Mouse (Mus musculus) liver, postnatal 0 days (tissue): ENCODE measurements around the gene Dhdds. TPM values are rescaled to one million over a fixed set of nuclear protein-coding genes. Genes with fewer than 3 reads are reported as not detected.
"Not testable (repeated sequence)": the region's sequence is repeated elsewhere in the genome, so short reads cannot be mapped to it uniquely, and the experiment has no call there.

ENCODE experiments used
- ATAC-seq: fragments of 200-750 bp; cut with Nextera tagmentation; 2 replicates; pipeline ENCODE4 v1.8.0; 2017; ENCODE audit warnings: mild to moderate bottlenecking, moderate library complexity
- DNase-seq: peaks from one replicate; pipeline ENCODE4 v3.0.0-alpha.2; 2016
- H3K27ac ChIP-seq: fragments of 300-500 bp; sonication (generic); 2 replicates; pipeline ENCODE4 v1.5.1; 2014; ENCODE audit warnings: antibody characterized with exemption, moderate library complexity, mild to moderate bottlenecking, low read depth
- H3K27me3 ChIP-seq: fragments of 300-500 bp; sonication (generic); 2 replicates; pipeline ENCODE4 v1.6.1; 2014; ENCODE audit warnings: low read length, control low read depth, mixed read lengths; ENCODE audit not compliant: insufficient read depth
- H3K36me3 ChIP-seq: fragments of 300-500 bp; sonication (generic); replicated peaks from 2 replicates; pipeline ENCODE4 v1.6.1; 2014; ENCODE audit warnings: mild to moderate bottlenecking, control low read depth, low read length, moderate library complexity, mixed read lengths; ENCODE audit not compliant: insufficient read depth
- H3K4me1 ChIP-seq: fragments of 300-500 bp; sonication (generic); 2 replicates; pipeline ENCODE4 v1.6.1; 2014; ENCODE audit warnings: antibody characterized with exemption, mild to moderate bottlenecking, control low read depth; ENCODE audit not compliant: insufficient read depth
- H3K4me2 ChIP-seq: fragments of 300-500 bp; sonication (generic); 2 replicates; pipeline ENCODE4 v1.6.1; 2014; ENCODE audit warnings: low read depth, mild to moderate bottlenecking, low read length, moderate library complexity, mixed read lengths
- H3K4me3 ChIP-seq: fragments of 300-500 bp; sonication (generic); 2 replicates; pipeline ENCODE4 v1.5.1; 2014; ENCODE audit warnings: low read depth, low read length
- H3K9ac ChIP-seq: fragments of 300-500 bp; sonication (generic); replicated peaks from 2 replicates; pipeline ENCODE4 v1.6.1; 2014; ENCODE audit warnings: mild to moderate bottlenecking, moderate library complexity
- H3K9me3 ChIP-seq: fragments of 300-500 bp; sonication (generic); 2 replicates; pipeline ENCODE4 v1.6.1; 2016; ENCODE audit warnings: mild to moderate bottlenecking, control low read depth, low read length, mixed read lengths
- CTCF ChIP-seq: sonication (generic); IDR thresholded peaks from 2 replicates; pipeline ENCODE4 v1.5.1; 2016; ENCODE audit warnings: antibody characterized with exemption, low read depth
- EP300 ChIP-seq: IDR thresholded peaks from 2 replicates; pipeline ENCODE4 v1.6.1; 2016; ENCODE audit warnings: antibody characterized with exemption, low read depth, mild to moderate bottlenecking
- WGBS: fragments of 180-500 bp; shearing (Covaris S2); extraction: QIAGEN DNeasy Blood & Tissue Kit; methylation state at CpG from one replicate; pipeline ENCODE4 v1.1.7; 2014; ENCODE audit not compliant: insufficient replicate concordance; 5-methylcytosine and 5-hydroxymethylcytosine counted together
- polyA plus RNA-seq: library from polyadenylated mRNA; unstranded; fragments of >200 nt; fragmentation: Nextera tagmentation; extraction: Ambion mirVana; gene quantifications from 2 replicates; pipeline ENCODE4 v1.2.1, GENCODE M21; 2015

The Dhdds gene
- polyA plus RNA-seq, 1 experiment from 2014 or later, result 10.3 TPM

DNA sequence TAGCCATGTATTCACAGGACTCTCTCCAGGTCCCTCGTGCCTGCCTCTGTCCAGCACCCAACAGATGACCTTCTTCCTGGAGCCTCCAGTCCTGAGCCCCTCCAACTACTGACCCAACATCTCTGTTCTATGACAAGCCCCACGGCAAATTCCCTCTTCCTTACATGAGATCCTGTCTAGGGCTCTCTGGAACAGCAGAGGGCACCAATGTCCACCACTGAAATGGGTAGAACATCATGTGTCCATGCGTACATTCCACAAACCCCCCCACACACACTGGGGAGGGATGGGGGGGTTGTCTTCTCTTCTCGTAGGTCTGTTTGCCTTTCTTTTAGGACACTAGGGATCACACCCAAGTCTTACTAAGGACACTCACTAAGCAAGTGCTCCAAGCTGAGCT is 10.7 kb downstream of the Dhdds start:
- Histone ChIP-seq H3K4me2 (no peak overlapping the region), H3K36me3 (peaks cover 57% of the 10 kb centered on the region), H3K9me3 (no peaks in the 10 kb centered on the region), H3K4me1 (no peaks in the 10 kb centered on the region), H3K27ac (no peak overlapping the region), H3K4me3 (no peak overlapping the region), H3K9ac (no peak overlapping the region), H3K27me3 (no peaks in the 10 kb centered on the region)
- TF ChIP-seq CTCF (peak; percentile 14; the same call in 1 of the 2 replicates), EP300 (no peak)
- no peak for ATAC-seq
- 71% methylated on average over 4 of the region's 4 CpGs for WGBS
- DNase-seq, result no peak

DNA sequence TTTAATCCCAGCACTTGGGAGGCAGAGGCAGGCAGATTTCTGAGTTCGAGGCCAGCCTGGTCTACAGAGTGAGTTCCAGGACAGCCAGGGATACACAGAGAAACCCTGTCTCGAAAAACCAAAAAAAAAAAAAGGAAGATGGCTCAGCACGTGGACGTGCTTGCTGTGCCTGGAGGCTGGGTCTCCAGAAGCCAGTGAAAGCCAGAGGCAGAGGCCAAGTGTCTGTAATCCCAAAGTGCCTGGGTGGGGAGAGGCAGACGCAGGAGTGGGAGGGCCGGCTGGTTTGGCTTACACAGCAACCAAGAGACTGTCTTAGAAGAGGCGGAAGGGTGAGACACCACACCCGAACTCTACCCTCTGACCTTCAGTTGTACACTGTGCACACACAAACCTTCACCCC is 12.4 kb downstream of the Dhdds start:
- not testable (repeated sequence) for H3K4me2 ChIP-seq, H3K9me3 ChIP-seq, H3K4me3 ChIP-seq, H3K4me1 ChIP-seq, ATAC-seq, H3K9ac ChIP-seq, DNase-seq, H3K27me3 ChIP-seq, H3K27ac ChIP-seq
- peaks cover 52% of the 10 kb centered on the region for H3K36me3 ChIP-seq
- 77% methylated on average over 7 of the region's 8 CpGs for WGBS

DNA sequence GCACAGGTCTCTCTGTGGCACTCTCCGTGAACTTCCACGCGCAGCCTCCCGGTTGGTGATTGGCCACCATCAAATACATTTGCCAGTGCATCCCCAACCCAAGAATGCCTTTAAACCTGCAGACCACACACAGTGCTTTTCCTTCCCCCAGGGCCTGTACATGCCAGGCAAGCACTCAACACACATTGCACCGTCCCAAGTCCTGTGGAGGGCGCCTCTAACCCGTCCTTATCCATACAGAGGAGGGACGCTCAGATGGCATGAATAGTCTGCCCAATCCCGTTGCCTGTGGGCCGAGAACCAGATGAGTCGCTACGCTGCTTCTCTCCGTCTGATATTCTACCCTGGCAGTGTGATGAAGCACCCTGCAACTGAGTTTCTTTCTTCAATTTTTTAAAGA is 17.8 kb downstream of the Dhdds start:
- TF ChIP-seq EP300 (no peak), CTCF (no peak)
- DNase-seq, result no peak
- Histone ChIP-seq H3K36me3 (peaks cover 48% of the 10 kb centered on the region), H3K27ac (no peak overlapping the region), H3K27me3 (no peaks in the 10 kb centered on the region), H3K4me1 (no peaks in the 10 kb centered on the region), H3K4me3 (no peak overlapping the region), H3K9ac (no peak overlapping the region), H3K4me2 (no peak overlapping the region), H3K9me3 (no peaks in the 10 kb centered on the region)
- ATAC-seq, result no peak
- 94% methylated on average over 13 of the region's 13 CpGs for WGBS

DNA sequence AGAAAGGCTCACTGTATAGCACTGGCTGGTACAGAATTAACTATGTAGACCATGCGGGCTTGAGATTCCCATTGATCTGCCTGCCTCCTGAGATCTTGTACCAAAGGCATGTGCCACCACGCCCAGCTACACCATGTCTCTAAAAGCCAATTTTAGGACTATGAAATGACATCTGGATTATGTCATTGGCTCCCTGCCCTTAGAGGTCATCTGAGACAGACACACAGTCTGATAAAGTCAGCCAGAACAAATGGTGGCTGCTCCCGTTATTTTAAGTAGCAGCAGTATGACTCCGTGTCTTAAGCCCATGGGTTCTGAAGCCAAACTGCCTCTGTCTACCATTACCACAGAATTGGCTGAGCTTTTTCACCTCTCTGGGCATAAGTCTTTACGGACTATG is 20.2 kb downstream of the Dhdds start:
- WGBS, result 83% methylated on average over 5 of the region's 5 CpGs
- TF ChIP-seq CTCF (no peak), EP300 (no peak)
- ATAC-seq (no peak), DNase-seq (no peak)
- Histone ChIP-seq H3K27me3 (no peaks in the 10 kb centered on the region), H3K4me1 (no peaks in the 10 kb centered on the region), H3K9ac (no peak overlapping the region), H3K4me2 (no peak overlapping the region), H3K27ac (no peak overlapping the region), H3K4me3 (no peak overlapping the region), H3K9me3 (no peaks in the 10 kb centered on the region), H3K36me3 (peaks cover 51% of the 10 kb centered on the region)

DNA sequence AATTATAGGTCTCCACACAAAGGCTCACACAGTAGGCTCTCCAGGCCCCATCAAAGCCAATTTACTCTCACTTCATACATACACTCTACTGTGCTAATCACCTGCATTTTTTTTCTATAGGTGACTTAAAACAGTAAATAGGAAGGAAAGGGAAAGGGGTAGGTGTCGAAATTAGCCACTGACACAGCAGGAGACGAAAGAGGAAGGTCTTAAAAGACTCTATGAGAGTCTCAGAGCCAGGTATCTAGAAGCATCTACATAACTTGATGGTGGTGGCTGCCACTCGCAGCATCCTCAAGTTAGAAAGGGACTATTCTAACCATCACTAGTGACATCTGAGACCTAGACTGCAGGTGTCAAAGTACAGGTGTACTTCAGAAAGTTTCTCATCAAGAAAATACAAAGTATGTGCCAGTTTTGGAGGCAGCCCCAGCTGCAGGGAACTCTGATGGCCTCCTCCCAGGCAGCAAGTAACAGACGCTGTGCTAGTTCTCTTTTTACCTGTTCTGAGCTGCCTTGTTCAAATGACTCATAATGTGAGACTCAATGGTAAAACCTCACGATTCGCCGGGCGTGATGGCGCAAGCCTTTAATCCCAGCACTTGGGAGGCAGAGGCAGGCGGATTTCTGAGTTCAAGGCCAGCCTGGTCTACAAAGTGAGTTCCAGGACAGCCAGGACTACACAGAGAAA is 22.6 kb downstream of the Dhdds start:
- 75% methylated on average over 10 of the region's 10 CpGs for WGBS
- Histone ChIP-seq H3K9ac (no peak overlapping the region), H3K36me3 (peaks cover 52% of the 10 kb centered on the region), H3K27ac (peak overlapping the region; percentile 55), H3K9me3 (no peaks in the 10 kb centered on the region), H3K4me1 (no peaks in the 10 kb centered on the region), H3K4me3 (no peak overlapping the region), H3K4me2 (no peak overlapping the region), H3K27me3 (no peaks in the 10 kb centered on the region)
- TF ChIP-seq EP300 (no peak), CTCF (no peak)
- ATAC-seq (no peak), DNase-seq (no peak)

DNA sequence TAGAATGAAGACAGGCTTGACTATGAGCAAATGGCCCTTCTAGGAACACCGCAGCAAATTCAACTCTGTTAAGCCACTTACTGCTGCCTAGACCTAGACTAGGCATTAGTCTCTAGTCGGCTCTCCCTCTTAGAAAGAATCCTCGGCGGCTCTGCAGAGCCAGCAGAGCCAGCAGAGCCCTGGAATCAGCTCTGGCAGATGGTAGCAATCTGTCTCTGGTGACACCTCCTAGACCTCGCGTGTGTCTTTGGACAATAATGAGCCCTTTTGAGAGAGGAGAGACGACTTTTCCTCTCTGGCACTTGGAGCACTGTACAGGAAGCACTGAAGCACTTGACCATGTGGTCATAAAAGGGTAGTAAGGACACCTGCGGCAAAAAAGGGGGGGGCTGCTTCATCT is 29.0 kb downstream of the Dhdds start:
- H3K4me2 ChIP-seq, result no peak overlapping the region
- no peak overlapping the region for H3K4me3 ChIP-seq
- ATAC-seq (no peak), DNase-seq (no peak)
- H3K27ac ChIP-seq, result no peak overlapping the region
- no peaks in the 10 kb centered on the region for H3K9me3 ChIP-seq
- peaks cover 18% of the 10 kb centered on the region for H3K4me1 ChIP-seq
- H3K36me3 ChIP-seq, result peaks cover 22% of the 10 kb centered on the region
- no peaks in the 10 kb centered on the region for H3K27me3 ChIP-seq
- no peak for TF ChIP-seq CTCF
- TF ChIP-seq EP300, result no peak
- no peak overlapping the region for H3K9ac ChIP-seq
- WGBS, result 84% methylated on average over 8 of the region's 8 CpGs
